Mouse (Mus musculus) forebrain, embryonic 16.5 days (tissue): Measurements from ENCODE around the gene Pls3. TPM values are rescaled to one million over a fixed set of nuclear protein-coding genes. Genes with fewer than 3 reads are reported as not detected.

Experiments
- ATAC-seq: fragments of 200-750 bp; cut with Nextera tagmentation; 2 replicates; pipeline ENCODE4 v1.8.0; 2017; ENCODE audit warnings: mild to moderate bottlenecking, moderate library complexity
- H3K27ac ChIP-seq: fragments of 300-500 bp; sonication (generic); 2 replicates; pipeline ENCODE4 v1.5.1; 2014; ENCODE audit warnings: low read length, control low read depth
- H3K27me3 ChIP-seq: fragments of 300-500 bp; sonication (generic); replicated peaks from 2 replicates; pipeline ENCODE4 v1.6.1; 2014; ENCODE audit warnings: low read length; ENCODE audit not compliant: control insufficient read depth, insufficient read depth
- H3K36me3 ChIP-seq: fragments of 300-500 bp; sonication (generic); 2 replicates; pipeline ENCODE4 v1.6.1; 2014; ENCODE audit not compliant: control insufficient read depth, insufficient read depth
- H3K4me1 ChIP-seq: fragments of 300-500 bp; sonication (generic); replicated peaks from 2 replicates; pipeline ENCODE4 v1.6.1; 2014; ENCODE audit warnings: low read length; ENCODE audit not compliant: control insufficient read depth, insufficient read depth
- H3K4me2 ChIP-seq: fragments of 300-500 bp; sonication (generic); 2 replicates; pipeline ENCODE4 v1.6.1; 2014; ENCODE audit warnings: mild to moderate bottlenecking, low read length, control low read depth
- H3K4me3 ChIP-seq: fragments of 300-500 bp; sonication (generic); replicated peaks from 2 replicates; pipeline ENCODE4 v1.5.1; 2014; ENCODE audit warnings: mild to moderate bottlenecking, low read length, control low read depth
- H3K9ac ChIP-seq: fragments of 300-500 bp; sonication (generic); replicated peaks from 2 replicates; pipeline ENCODE4 v1.6.1; 2014; ENCODE audit warnings: low read depth, low read length, control low read depth
- H3K9me3 ChIP-seq: fragments of 300-500 bp; sonication (generic); 2 replicates; pipeline ENCODE4 v1.6.1; 2016; ENCODE audit warnings: low read length; ENCODE audit not compliant: control insufficient read depth
- WGBS: fragments of 180-500 bp; shearing (Covaris S2); extraction: QIAGEN DNeasy Blood & Tissue Kit; methylation state at CpG from one replicate; pipeline ENCODE4 v1.1.7; 2014; 5-methylcytosine and 5-hydroxymethylcytosine counted together
- polyA plus RNA-seq: library from polyadenylated mRNA; unstranded; fragments of >200 nt; fragmentation: Nextera tagmentation; extraction: Ambion mirVana; gene quantifications from 2 replicates; pipeline ENCODE4 v1.2.1, GENCODE M21; 2015

The Pls3 gene
- 38.1 and 50.0 TPM in 2 replicates for polyA plus RNA-seq

GRCm38 (mm10) chrX:75874332-75875291 lies at the start of gene Pls3:
Pls3 (minus strand) TSS chrX:75875182.
- WGBS = 16% methylated on average over 32 of the region's 45 CpGs
- peak within 1 kb of the TSS; percentile 57 for H3K4me3 ChIP-seq
- ATAC-seq = peak; percentile 100
- peak within 1 kb of the TSS; percentile 67 for H3K4me2 ChIP-seq
- no peaks in the 10 kb centered on the region for H3K36me3 ChIP-seq
- H3K27me3 ChIP-seq = no peaks in the 10 kb centered on the region
- no peak within 1 kb of the TSS for H3K27ac ChIP-seq
- peak within 1 kb of the TSS; percentile 56 for H3K9ac ChIP-seq
- H3K9me3 ChIP-seq = no peaks in the 10 kb centered on the region
- H3K4me1 ChIP-seq = no peaks in the 10 kb centered on the region

GRCm38 (mm10) chrX:75895716-75896115 lies 20.7 kb upstream of the Pls3 start:
- no peaks in the 10 kb centered on the region for H3K27me3 ChIP-seq
- no peaks in the 10 kb centered on the region for H3K9me3 ChIP-seq
- ATAC-seq = no peak
- H3K27ac ChIP-seq = no peak overlapping the region
- H3K36me3 ChIP-seq = no peaks in the 10 kb centered on the region
- no peak overlapping the region for H3K9ac ChIP-seq
- H3K4me3 ChIP-seq = no peak overlapping the region
- no peaks in the 10 kb centered on the region for H3K4me1 ChIP-seq
- H3K4me2 ChIP-seq = no peak overlapping the region
- 66% methylated on average over 6 of the region's 6 CpGs for WGBS

- H3K36me3 ChIP-seq = no peaks in the 10 kb centered on the region
- peak overlapping the region; percentile 57 for H3K4me3 ChIP-seq
- peak overlapping the region; percentile 67 for H3K4me2 ChIP-seq
- no peak overlapping the region for H3K27ac ChIP-seq
- no peaks in the 10 kb centered on the region for H3K4me1 ChIP-seq
- 20% methylated on average over 5 of the region's 5 CpGs for WGBS
- ATAC-seq = no peak
- H3K27me3 ChIP-seq = no peaks in the 10 kb centered on the region
- no peak overlapping the region for H3K9ac ChIP-seq
- H3K9me3 ChIP-seq = no peaks in the 10 kb centered on the region
Observed at GRCm38 (mm10) chrX:75875566-75875965, 584 bp upstream of the Pls3 start.

GRCm38 (mm10) chrX:75873813-75874212 lies 1.2 kb downstream of the Pls3 start:
- Histone ChIP-seq H3K27me3 (no peaks in the 10 kb centered on the region), H3K36me3 (no peaks in the 10 kb centered on the region), H3K9me3 (no peaks in the 10 kb centered on the region), H3K27ac (no peak overlapping the region), H3K4me2 (peak overlapping the region; percentile 67), H3K9ac (peak overlapping the region; percentile 36; the same call in 1 of the 2 replicates), H3K4me3 (peak overlapping the region; percentile 57), H3K4me1 (no peaks in the 10 kb centered on the region)
- ATAC-seq = no peak
- 14% methylated on average over 15 of the region's 15 CpGs for WGBS

- ATAC-seq = no peak
- Histone ChIP-seq H3K9me3 (no peaks in the 10 kb centered on the region), H3K4me3 (peak overlapping the region; percentile 57), H3K27me3 (no peaks in the 10 kb centered on the region), H3K4me1 (no peaks in the 10 kb centered on the region), H3K36me3 (no peaks in the 10 kb centered on the region), H3K9ac (no peak overlapping the region), H3K27ac (no peak overlapping the region), H3K4me2 (peak overlapping the region; percentile 67)
- WGBS = 27% methylated on average over 4 of the region's 4 CpGs
Observed at GRCm38 (mm10) chrX:75873253-75873652, 1.7 kb downstream of the Pls3 start.

GRCm38 (mm10) chrX:75871855-75872254 lies 3.1 kb downstream of the Pls3 start:
- H3K9me3 ChIP-seq = no peaks in the 10 kb centered on the region
- no peaks in the 10 kb centered on the region for H3K36me3 ChIP-seq
- H3K4me1 ChIP-seq = no peaks in the 10 kb centered on the region
- 86% methylated on average over 2 of the region's 2 CpGs for WGBS
- H3K27ac ChIP-seq = no peak overlapping the region
- no peak overlapping the region for H3K4me3 ChIP-seq
- H3K4me2 ChIP-seq = no peak overlapping the region
- H3K9ac ChIP-seq = no peak overlapping the region
- no peak for ATAC-seq
- no peaks in the 10 kb centered on the region for H3K27me3 ChIP-seq

GRCm38 (mm10) chrX:75861715-75862114 lies 13.3 kb downstream of the Pls3 start:
- Histone ChIP-seq H3K27me3 (no peaks in the 10 kb centered on the region), H3K4me1 (no peaks in the 10 kb centered on the region), H3K4me2 (no peak overlapping the region), H3K9ac (no peak overlapping the region), H3K4me3 (no peak overlapping the region), H3K9me3 (no peaks in the 10 kb centered on the region), H3K27ac (no peak overlapping the region), H3K36me3 (no peaks in the 10 kb centered on the region)
- WGBS = 78% methylated on average over 3 of the region's 3 CpGs
- ATAC-seq = no peak

- Histone ChIP-seq H3K27ac (no peak overlapping the region), H3K9me3 (no peaks in the 10 kb centered on the region)
- WGBS = 90% methylated on average over 3 of the region's 3 CpGs
Observed at GRCm38 (mm10) chrX:75854294-75854693, 20.7 kb downstream of the Pls3 start.

GRCm38 (mm10) chrX:75844290-75844689 lies 30.7 kb downstream of the Pls3 start:
- Histone ChIP-seq H3K9me3 (no peaks in the 10 kb centered on the region), H3K4me2 (no peak overlapping the region), H3K27ac (no peak overlapping the region), H3K27me3 (no peaks in the 10 kb centered on the region), H3K4me1 (no peaks in the 10 kb centered on the region), H3K4me3 (no peak overlapping the region), H3K36me3 (no peaks in the 10 kb centered on the region), H3K9ac (no peak overlapping the region)
- no peak for ATAC-seq
- 88% methylated on average over 4 of the region's 4 CpGs for WGBS

More at GRCm38 (mm10) chrX:75854294-75854693, 20.7 kb downstream of the Pls3 start:
- Histone ChIP-seq H3K4me2 (no peak overlapping the region), H3K27me3 (no peaks in the 10 kb centered on the region), H3K4me3 (no peak overlapping the region), H3K9ac (no peak overlapping the region), H3K36me3 (no peaks in the 10 kb centered on the region), H3K4me1 (no peaks in the 10 kb centered on the region)
- ATAC-seq = no peak
